Mouse (Mus musculus) testis, adult 2 months (tissue): ENCODE measurements at regions not wholly inside any gene's neighbourhood (a gene's known extent, or its start where the extent isn't known, plus 50 kb on each side); places are given as distances from the start of the nearest gene placed in this dataset.

Experiments used
- H3K27ac ChIP-seq: fragments of 200-500 bp; 2 replicates; pipeline ENCODE4 v1.5.1; 2012; ENCODE audit warnings: low read depth, low read length; ENCODE audit not compliant: control insufficient read depth, insufficient read depth
- H3K27me3 ChIP-seq: fragments of 200-500 bp; 2 replicates; pipeline ENCODE4 v1.6.1; 2012; ENCODE audit warnings: mild to moderate bottlenecking, low read length, moderate library complexity; ENCODE audit not compliant: control insufficient read depth, insufficient read depth
- H3K36me3 ChIP-seq: fragments of 200-500 bp; 2 replicates; pipeline ENCODE4 v1.6.1; 2012; ENCODE audit warnings: mild to moderate bottlenecking, low read length; ENCODE audit not compliant: control insufficient read depth, insufficient read depth
- H3K4me1 ChIP-seq: fragments of 200-500 bp; 2 replicates; pipeline ENCODE4 v1.6.1; 2012; ENCODE audit warnings: low read length; ENCODE audit not compliant: control insufficient read depth, insufficient read depth
- H3K4me3 ChIP-seq: fragments of 200-500 bp; 2 replicates; pipeline ENCODE4 v1.5.1; 2012; ENCODE audit warnings: low read depth, mild to moderate bottlenecking, low read length, moderate library complexity, mixed read lengths; ENCODE audit not compliant: control insufficient read depth
- CTCF ChIP-seq: fragments of 200-500 bp; IDR thresholded peaks from 2 replicates; pipeline ENCODE4 v1.5.1; 2012; ENCODE audit warnings: low read depth, mild to moderate bottlenecking, inconsistent platforms, low read length, moderate library complexity; ENCODE audit not compliant: control insufficient read depth, insufficient read depth, insufficient replicate concordance
- POLR2A ChIP-seq: fragments of 200-500 bp; IDR thresholded peaks from 2 replicates; pipeline ENCODE4 v1.6.1; 2012; ENCODE audit warnings: low read depth, mild to moderate bottlenecking, inconsistent platforms, low read length, moderate library complexity; ENCODE audit not compliant: control insufficient read depth

DNA sequence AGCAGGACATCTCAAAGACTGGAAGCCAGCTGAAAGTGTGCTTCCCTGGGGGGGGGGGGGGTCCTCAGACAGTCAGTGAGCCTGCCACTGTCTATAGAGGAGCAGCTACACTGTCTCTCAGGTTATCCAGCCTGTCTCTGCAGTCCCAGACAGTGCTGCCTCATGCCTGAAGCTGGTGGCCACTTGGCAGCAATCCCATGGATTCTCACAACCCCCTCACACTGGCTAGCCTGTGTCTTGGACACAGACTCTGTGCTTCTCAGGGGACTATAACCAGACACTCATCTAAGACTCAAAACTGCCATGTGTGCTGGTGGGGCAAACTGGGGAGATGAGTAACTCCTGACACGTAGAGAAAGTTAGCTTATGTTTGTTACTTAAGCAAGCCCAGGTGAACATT, 95.1 kb upstream of the Sesn3 start:
- Histone ChIP-seq H3K27me3 (no peaks in the 10 kb centered on the region), H3K4me1 (no peaks in the 10 kb centered on the region)
- TF ChIP-seq CTCF (no peak), POLR2A (no peak)

DNA sequence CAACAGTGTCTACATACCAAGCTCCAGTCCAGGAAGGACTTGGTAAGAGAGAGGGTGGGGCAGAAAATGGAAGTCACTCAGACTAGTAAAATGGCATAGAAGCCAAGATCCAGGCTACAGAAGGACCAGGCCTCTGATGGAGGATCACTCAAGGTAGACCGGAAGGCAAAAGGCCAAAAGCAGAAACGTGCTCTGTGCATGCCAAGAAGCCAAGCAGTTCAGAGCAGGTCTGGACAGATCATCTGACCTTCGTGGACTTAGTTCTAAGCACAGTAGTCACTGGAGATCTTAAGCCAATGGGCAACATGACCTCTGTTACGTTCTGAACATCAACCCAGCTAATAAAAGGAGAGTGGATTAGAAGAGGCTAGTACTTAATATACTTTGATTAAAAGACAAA, 90.6 kb upstream of the Sesn3 start:
- no peaks in the 10 kb centered on the region for H3K27me3 ChIP-seq
- H3K4me1 ChIP-seq = no peaks in the 10 kb centered on the region
- no peak overlapping the region for H3K27ac ChIP-seq
- no peaks in the 10 kb centered on the region for H3K36me3 ChIP-seq
- no peak overlapping the region for H3K4me3 ChIP-seq
- TF ChIP-seq CTCF = no peak
- TF ChIP-seq POLR2A = no peak

More for the DNA sequence above, 95.1 kb upstream of the Sesn3 start:
- Histone ChIP-seq H3K4me3 (no peak overlapping the region), H3K27ac (no peak overlapping the region), H3K36me3 (no peaks in the 10 kb centered on the region)

DNA sequence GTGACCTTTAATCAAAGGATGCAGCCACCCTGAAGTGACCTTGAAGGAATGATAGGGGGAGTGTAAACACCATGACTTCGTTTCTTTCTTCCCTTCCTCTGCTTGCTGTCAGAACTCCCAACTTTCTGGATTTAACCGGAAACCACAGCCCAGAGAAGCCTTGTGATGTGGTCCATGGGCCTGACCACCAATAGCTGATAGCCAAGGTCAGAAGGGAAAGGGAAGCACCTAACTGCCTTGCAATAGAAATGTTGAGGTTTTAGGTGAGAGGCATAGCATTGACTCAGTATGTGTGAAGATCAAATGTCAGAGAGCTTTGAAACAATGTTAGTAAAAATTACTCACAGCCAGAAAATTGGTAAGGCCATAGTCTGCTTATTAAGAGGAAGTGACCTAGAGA, 89.2 kb upstream of the Sesn3 start:
- Histone ChIP-seq H3K36me3 (no peaks in the 10 kb centered on the region), H3K27me3 (no peaks in the 10 kb centered on the region), H3K27ac (no peak overlapping the region), H3K4me3 (no peak overlapping the region), H3K4me1 (no peaks in the 10 kb centered on the region)
- TF ChIP-seq POLR2A (no peak), CTCF (no peak)

DNA sequence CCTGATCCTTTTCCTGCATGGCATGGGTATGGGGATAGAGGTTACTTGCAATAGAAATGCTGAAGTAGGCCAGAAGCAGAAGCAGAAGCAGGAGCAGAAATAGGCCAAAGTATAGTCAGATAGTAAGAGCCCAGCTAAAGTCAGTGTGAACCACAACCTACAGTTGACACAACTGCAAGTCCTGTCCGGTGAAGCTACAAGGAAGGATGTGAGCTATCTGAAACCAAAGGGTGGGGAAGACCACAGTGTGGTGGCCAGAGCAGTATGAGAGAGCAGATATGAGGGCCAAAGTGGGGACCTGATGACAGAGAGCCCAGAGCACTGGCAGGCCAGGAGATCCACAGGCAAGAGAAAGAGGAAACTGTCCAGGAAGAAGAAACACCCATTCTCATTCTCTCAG, 87.1 kb upstream of the Sesn3 start:
- Histone ChIP-seq H3K4me3 (no peak overlapping the region), H3K27ac (no peak overlapping the region), H3K27me3 (no peaks in the 10 kb centered on the region), H3K36me3 (no peaks in the 10 kb centered on the region), H3K4me1 (no peaks in the 10 kb centered on the region)
- TF ChIP-seq CTCF (no peak), POLR2A (no peak)

DNA sequence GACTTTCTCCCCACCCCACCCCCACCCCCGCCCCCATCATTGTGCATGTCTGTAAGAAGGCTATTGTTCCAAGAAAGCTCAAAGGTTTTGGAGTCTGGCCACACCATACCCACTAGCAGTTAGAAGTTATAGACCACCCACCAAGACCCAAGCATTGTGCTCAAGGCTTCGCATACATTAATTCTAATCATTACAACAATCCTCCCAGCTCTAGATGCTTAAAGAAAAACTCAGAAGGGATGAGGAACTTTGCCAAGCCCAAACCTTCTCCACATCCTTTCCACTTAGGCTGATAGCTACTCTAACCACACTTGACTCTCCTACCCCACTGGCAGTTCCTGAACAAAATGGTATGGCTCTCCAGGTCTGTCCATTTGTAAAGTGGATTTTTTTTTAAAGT, 86.4 kb upstream of the Sesn3 start:
- Histone ChIP-seq H3K27me3 (no peaks in the 10 kb centered on the region), H3K36me3 (no peaks in the 10 kb centered on the region), H3K4me3 (no peak overlapping the region), H3K4me1 (no peaks in the 10 kb centered on the region), H3K27ac (no peak overlapping the region)
- TF ChIP-seq POLR2A (no peak), CTCF (no peak)

DNA sequence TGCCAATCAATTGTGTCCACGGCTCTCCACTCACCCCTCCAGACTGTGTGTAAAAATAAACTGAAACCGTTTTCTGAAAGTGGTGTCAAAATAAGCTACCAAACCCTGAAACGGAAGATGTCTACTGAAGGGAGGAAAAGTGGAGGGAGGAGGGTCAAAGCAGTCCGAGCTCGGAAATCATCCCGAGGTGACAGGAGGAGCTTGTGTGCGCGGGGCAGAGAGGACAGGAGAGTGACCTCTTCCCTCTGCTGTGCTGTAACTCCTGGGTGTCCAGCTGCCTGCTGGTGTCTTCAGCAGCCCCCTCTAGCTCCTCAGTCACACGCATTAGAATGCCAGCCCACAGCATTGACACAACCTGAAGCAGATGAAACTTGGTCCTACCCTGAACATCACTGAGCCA, 84.2 kb upstream of the Sesn3 start:
- H3K36me3 ChIP-seq = no peaks in the 10 kb centered on the region
- H3K4me3 ChIP-seq = no peak overlapping the region
- TF ChIP-seq POLR2A = no peak
- no peak for TF ChIP-seq CTCF
- no peak overlapping the region for H3K27ac ChIP-seq
- H3K4me1 ChIP-seq = no peaks in the 10 kb centered on the region
- H3K27me3 ChIP-seq = no peaks in the 10 kb centered on the region

DNA sequence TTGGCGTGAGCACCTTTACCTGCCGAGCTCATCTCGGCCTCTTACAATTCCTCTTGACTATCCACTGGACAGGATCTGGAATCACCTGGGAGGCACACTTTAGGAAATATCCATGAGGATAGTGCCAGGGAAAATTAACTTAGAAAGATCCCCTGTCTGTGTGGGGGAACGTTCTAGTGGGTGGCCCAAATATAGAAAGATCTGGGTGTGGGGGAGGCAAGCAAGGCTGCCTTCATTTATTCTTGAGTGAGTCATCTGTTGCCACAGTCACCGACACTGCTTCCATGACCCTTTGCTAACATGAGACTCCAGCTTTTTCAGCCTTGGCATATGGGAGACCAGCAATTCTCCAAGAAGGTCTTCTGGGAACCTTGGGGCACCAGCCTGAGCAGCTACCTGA, 80.1 kb upstream of the Sesn3 start:
- Histone ChIP-seq H3K4me3 (no peak overlapping the region), H3K36me3 (no peaks in the 10 kb centered on the region), H3K4me1 (no peaks in the 10 kb centered on the region), H3K27me3 (no peaks in the 10 kb centered on the region), H3K27ac (no peak overlapping the region)
- TF ChIP-seq POLR2A = no peak
- no peak for TF ChIP-seq CTCF

DNA sequence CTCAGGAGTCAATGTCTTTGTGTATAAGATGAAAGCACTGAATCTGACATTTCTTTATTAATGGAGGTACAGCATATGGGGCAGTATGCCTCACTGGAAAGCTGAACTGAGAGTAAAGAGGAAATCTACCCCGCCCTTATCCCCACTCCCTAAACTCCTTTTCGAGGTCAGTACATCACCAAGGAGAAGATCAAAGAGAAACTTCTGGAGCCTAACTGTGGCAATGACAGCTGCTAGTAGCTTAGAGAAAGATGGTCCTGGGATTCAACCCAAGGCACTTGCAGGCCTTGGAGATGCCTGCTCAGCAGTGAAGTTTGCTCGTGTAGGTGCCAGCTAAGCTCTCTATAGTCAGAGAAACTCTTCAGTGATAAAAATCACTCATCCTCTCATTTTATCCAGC, 75.8 kb upstream of the Sesn3 start:
- Histone ChIP-seq H3K36me3 (no peaks in the 10 kb centered on the region), H3K27ac (no peak overlapping the region), H3K27me3 (no peaks in the 10 kb centered on the region), H3K4me1 (no peaks in the 10 kb centered on the region), H3K4me3 (peak overlapping the region; percentile 74)
- no peak for TF ChIP-seq POLR2A
- TF ChIP-seq CTCF = no peak
